Mouse (Mus musculus): ENCODE data around the gene Gm44973. TPM values are rescaled to one million over a fixed set of nuclear protein-coding genes. Genes with fewer than 3 reads are reported as not detected.

Gene Gm44973
- polyA plus RNA-seq, 1 experiment from 2014 or later = not detected

GRCm38 (mm10) chr7:5060239-5060731 lies 45.0 kb downstream of the Gm44973 start:
- ATAC-seq (ENCODE audit: insufficient number of reproducible peaks, insufficient read depth, low FRiP score, low read depth) = 0 out of 2 replicates have a peak, but pooled peaks have one; percentile 2
- H3K36me3 ChIP-seq (ENCODE audit: control insufficient read depth, insufficient read depth, low read length) = peaks cover 7% of the 10 kb centered on the region
- peak overlapping the region; percentile 98 for H3K4me2 ChIP-seq (ENCODE audit: low read length)
- H3K27ac ChIP-seq (replicated peaks in 1 of 2; ENCODE audit: control insufficient read depth in 1 of 2, insufficient read depth in 1 of 2, low read depth in 2 of 2, low read length in 2 of 2) = peak overlapping the region; percentile 96 to 98
- WGBS = 2% methylated on average over 27 of the region's 27 CpGs
- peaks cover 5 to 28% of the 10 kb centered on the region in 2 experiments; a peak in 3 of 4 replicates for H3K4me1 ChIP-seq (ENCODE audit: control insufficient read depth in 2 of 2, insufficient read depth in 2 of 2, low read length in 2 of 2)
- no peaks in the 10 kb centered on the region for H3K9me3 ChIP-seq (ENCODE audit: control insufficient read depth, low read length)
- peak overlapping the region; percentile 82 to 84 for H3K4me3 ChIP-seq (ENCODE audit: control insufficient read depth in 1 of 2, insufficient read depth in 1 of 2, low read depth in 1 of 2, low read length in 2 of 2)
- peaks cover 37% of the 10 kb centered on the region for H3K27me3 ChIP-seq (ENCODE audit: control insufficient read depth, insufficient read depth, low read length)
- H3K9ac ChIP-seq (ENCODE audit: low read length) = peak overlapping the region; percentile 84

- under 1% methylated on average over 60 of the region's 60 CpGs for WGBS
- ATAC-seq (ENCODE audit: insufficient number of reproducible peaks, insufficient read depth, low FRiP score, low read depth) = peak; percentile 85
Measured at GRCm38 (mm10) chr7:5060944-5061773, 45.9 kb downstream of the Gm44973 start.

GRCm38 (mm10) chr7:5061774-5062359 lies 46.6 kb downstream of the Gm44973 start, which contains the start of gene U2af2:
U2af2 (plus strand) TSS chr7:5062143.
- no peaks in the 10 kb centered on the region for H3K9me3 ChIP-seq (ENCODE audit: control insufficient read depth, low read length)
- peaks cover 4 to 26% of the 10 kb centered on the region in 2 experiments; a peak in 3 of 4 replicates for H3K4me1 ChIP-seq (ENCODE audit: control insufficient read depth in 2 of 2, insufficient read depth in 2 of 2, low read length in 2 of 2)
- peaks cover 18% of the 10 kb centered on the region for H3K36me3 ChIP-seq (ENCODE audit: control insufficient read depth, insufficient read depth, low read length)
- H3K4me3 ChIP-seq (ENCODE audit: control insufficient read depth in 1 of 2, insufficient read depth in 1 of 2, low read depth in 1 of 2, low read length in 2 of 2) = peak within 1 kb of the TSS; percentile 84
- under 1% methylated on average over 57 of the region's 65 CpGs for WGBS
- H3K9ac ChIP-seq (ENCODE audit: low read length) = peak within 1 kb of the TSS; percentile 84
- H3K27ac ChIP-seq (replicated peaks in 1 of 2; ENCODE audit: control insufficient read depth in 1 of 2, insufficient read depth in 1 of 2, low read depth in 2 of 2, low read length in 2 of 2) = peak within 1 kb of the TSS; percentile 98 to 100
- ATAC-seq (ENCODE audit: insufficient number of reproducible peaks, insufficient read depth, low FRiP score, low read depth) = peak; percentile 81
- H3K4me2 ChIP-seq (ENCODE audit: low read length) = peak within 1 kb of the TSS; percentile 98
- H3K27me3 ChIP-seq (ENCODE audit: control insufficient read depth, insufficient read depth, low read length) = peaks cover 22% of the 10 kb centered on the region

More at GRCm38 (mm10) chr7:5060944-5061773, 45.9 kb downstream of the Gm44973 start:
- Histone ChIP-seq H3K27ac (replicated peaks in 1 of 2; ENCODE audit: control insufficient read depth in 1 of 2, insufficient read depth in 1 of 2, low read depth in 2 of 2, low read length in 2 of 2) (peak overlapping the region; percentile 98 to 100), H3K36me3 (ENCODE audit: control insufficient read depth, insufficient read depth, low read length) (peaks cover 11% of the 10 kb centered on the region), H3K9me3 (ENCODE audit: control insufficient read depth, low read length) (no peaks in the 10 kb centered on the region), H3K4me2 (ENCODE audit: low read length) (peak overlapping the region; percentile 98), H3K27me3 (ENCODE audit: control insufficient read depth, insufficient read depth, low read length) (peaks cover 28% of the 10 kb centered on the region), H3K9ac (ENCODE audit: low read length) (peak overlapping the region; percentile 84), H3K4me1 (ENCODE audit: control insufficient read depth in 2 of 2, insufficient read depth in 2 of 2, low read length in 2 of 2) (peaks cover 5 to 30% of the 10 kb centered on the region in 2 experiments; a peak in 3 of 4 replicates), H3K4me3 (ENCODE audit: control insufficient read depth in 1 of 2, insufficient read depth in 1 of 2, low read depth in 1 of 2, low read length in 2 of 2) (peak overlapping the region; percentile 82 to 84)

GRCm38 (mm10) chr7:5062360-5063001 lies 47.2 kb downstream of the Gm44973 start:
- Histone ChIP-seq H3K4me3 (ENCODE audit: control insufficient read depth in 1 of 2, insufficient read depth in 1 of 2, low read depth in 1 of 2, low read length in 2 of 2) (peak overlapping the region; percentile 84), H3K27me3 (ENCODE audit: control insufficient read depth, insufficient read depth, low read length) (peaks cover 16% of the 10 kb centered on the region), H3K4me2 (ENCODE audit: low read length) (peak overlapping the region; percentile 98), H3K4me1 (ENCODE audit: control insufficient read depth in 2 of 2, insufficient read depth in 2 of 2, low read length in 2 of 2) (peaks cover 3 to 23% of the 10 kb centered on the region in 2 experiments; a peak in 3 of 4 replicates), H3K36me3 (ENCODE audit: control insufficient read depth, insufficient read depth, low read length) (peaks cover 25% of the 10 kb centered on the region), H3K9me3 (ENCODE audit: control insufficient read depth, low read length) (no peaks in the 10 kb centered on the region), H3K9ac (ENCODE audit: low read length) (peak overlapping the region; percentile 84), H3K27ac (replicated peaks in 1 of 2; ENCODE audit: control insufficient read depth in 1 of 2, insufficient read depth in 1 of 2, low read depth in 2 of 2, low read length in 2 of 2) (peak overlapping the region; percentile 95 to 98)
- peak; percentile 63 for ATAC-seq (ENCODE audit: insufficient number of reproducible peaks, insufficient read depth, low FRiP score, low read depth)
- under 1% methylated on average over 41 of the region's 51 CpGs for WGBS

- no peak overlapping the region for H3K9ac ChIP-seq (ENCODE audit: low read length)
- H3K27me3 ChIP-seq (ENCODE audit: control insufficient read depth, insufficient read depth, low read length) = no peaks in the 10 kb centered on the region
- ATAC-seq (ENCODE audit: insufficient number of reproducible peaks, insufficient read depth, low FRiP score, low read depth) = no peak
- H3K4me3 ChIP-seq (ENCODE audit: control insufficient read depth in 1 of 2, insufficient read depth in 1 of 2, low read depth in 1 of 2, low read length in 2 of 2) = no peak overlapping the region
- no peaks in the 10 kb centered on the region for H3K9me3 ChIP-seq (ENCODE audit: control insufficient read depth, low read length)
- H3K4me2 ChIP-seq (ENCODE audit: low read length) = no peak overlapping the region
- 91% methylated on average over 6 of the region's 6 CpGs for WGBS
- H3K27ac ChIP-seq (replicated peaks in 1 of 2; ENCODE audit: control insufficient read depth in 1 of 2, insufficient read depth in 1 of 2, low read depth in 2 of 2, low read length in 2 of 2) = no peak overlapping the region
- H3K36me3 ChIP-seq (ENCODE audit: control insufficient read depth, insufficient read depth, low read length) = peaks cover 49% of the 10 kb centered on the region
- H3K4me1 ChIP-seq (ENCODE audit: control insufficient read depth in 2 of 2, insufficient read depth in 2 of 2, low read length in 2 of 2) = peaks cover 3 to 23% of the 10 kb centered on the region in 2 experiments; a peak in 3 of 4 replicates
Measured at GRCm38 (mm10) chr7:5064886-5065285, 49.6 kb downstream of the Gm44973 start.

- ATAC-seq (ENCODE audit: insufficient number of reproducible peaks, insufficient read depth, low FRiP score, low read depth) = no peak
- WGBS = 44% methylated on average over 1 of the region's 1 CpGs
- Histone ChIP-seq H3K9ac (ENCODE audit: low read length) (no peak overlapping the region), H3K27me3 (ENCODE audit: control insufficient read depth, insufficient read depth, low read length) (no peaks in the 10 kb centered on the region), H3K27ac (replicated peaks in 1 of 2; ENCODE audit: control insufficient read depth in 1 of 2, insufficient read depth in 1 of 2, low read depth in 2 of 2, low read length in 2 of 2) (no peak overlapping the region), H3K4me2 (ENCODE audit: low read length) (no peak overlapping the region), H3K4me1 (ENCODE audit: control insufficient read depth in 2 of 2, insufficient read depth in 2 of 2, low read length in 2 of 2) (no peaks in the 10 kb centered on the region), H3K4me3 (ENCODE audit: control insufficient read depth in 1 of 2, insufficient read depth in 1 of 2, low read depth in 1 of 2, low read length in 2 of 2) (no peak overlapping the region), H3K9me3 (ENCODE audit: control insufficient read depth, low read length) (no peaks in the 10 kb centered on the region), H3K36me3 (ENCODE audit: control insufficient read depth, insufficient read depth, low read length) (peaks cover 99% of the 10 kb centered on the region)
Measured at GRCm38 (mm10) chr7:5073586-5073985, 58.3 kb downstream of the Gm44973 start.

GRCm38 (mm10) chr7:5074984-5075383 lies 59.7 kb downstream of the Gm44973 start:
- Histone ChIP-seq H3K27ac (replicated peaks in 1 of 2; ENCODE audit: control insufficient read depth in 1 of 2, insufficient read depth in 1 of 2, low read depth in 2 of 2, low read length in 2 of 2) (no peak overlapping the region), H3K4me3 (ENCODE audit: control insufficient read depth in 1 of 2, insufficient read depth in 1 of 2, low read depth in 1 of 2, low read length in 2 of 2) (no peak overlapping the region), H3K4me2 (ENCODE audit: low read length) (no peak overlapping the region), H3K36me3 (ENCODE audit: control insufficient read depth, insufficient read depth, low read length) (peaks cover 91% of the 10 kb centered on the region), H3K4me1 (ENCODE audit: control insufficient read depth in 2 of 2, insufficient read depth in 2 of 2, low read length in 2 of 2) (no peaks in the 10 kb centered on the region), H3K9ac (ENCODE audit: low read length) (no peak overlapping the region), H3K27me3 (ENCODE audit: control insufficient read depth, insufficient read depth, low read length) (no peaks in the 10 kb centered on the region), H3K9me3 (ENCODE audit: control insufficient read depth, low read length) (no peaks in the 10 kb centered on the region)
- 96% methylated on average over 5 of the region's 5 CpGs for WGBS
- ATAC-seq (ENCODE audit: insufficient number of reproducible peaks, insufficient read depth, low FRiP score, low read depth) = no peak
